Mouse (Mus musculus) embryo, embryonic 11 days (tissue): ENCODE measurements around the gene Zzef1.
A peak's percentile ranks its signal among the peaks of the same experiment; 100 is the strongest.

ENCODE experiments used
- DNase-seq: peaks from one replicate; pipeline ENCODE4 v3.0.0-alpha.2; 2015

The Zzef1 gene

GRCm38 (mm10) chr11:72807992-72808391 lies 12.0 kb downstream of the Zzef1 start:
- DNase-seq: no peak

- no peak for DNase-seq
Measured at GRCm38 (mm10) chr11:72813687-72814086, 17.7 kb downstream of the Zzef1 start.

- peak; percentile 1 for DNase-seq
Measured at GRCm38 (mm10) chr11:72814188-72814587, 18.2 kb downstream of the Zzef1 start.

GRCm38 (mm10) chr11:72816859-72817258 lies 20.8 kb downstream of the Zzef1 start:
- no peak for DNase-seq

GRCm38 (mm10) chr11:72818067-72818466 lies 22.0 kb downstream of the Zzef1 start:
- no peak for DNase-seq

- DNase-seq: no peak
Measured at GRCm38 (mm10) chr11:72821041-72821440, 25.0 kb downstream of the Zzef1 start.

- no peak for DNase-seq
Measured at GRCm38 (mm10) chr11:72829869-72830268, 33.8 kb downstream of the Zzef1 start.

- DNase-seq: no peak
Measured at GRCm38 (mm10) chr11:72842731-72843130, 46.7 kb downstream of the Zzef1 start.

- DNase-seq: no peak
Measured at GRCm38 (mm10) chr11:72843576-72843975, 47.5 kb downstream of the Zzef1 start.

GRCm38 (mm10) chr11:72845526-72845925 lies 49.5 kb downstream of the Zzef1 start:
- DNase-seq: no peak

GRCm38 (mm10) chr11:72846685-72847084 lies 50.7 kb downstream of the Zzef1 start:
- DNase-seq: no peak

- DNase-seq: no peak
Measured at GRCm38 (mm10) chr11:72847831-72848628, 52.0 kb downstream of the Zzef1 start.

- peak; percentile 2 for DNase-seq
Measured at GRCm38 (mm10) chr11:72850419-72851131, 54.5 kb downstream of the Zzef1 start.

GRCm38 (mm10) chr11:72851214-72851613 lies 55.2 kb downstream of the Zzef1 start:
- no peak for DNase-seq

GRCm38 (mm10) chr11:72852122-72852521 lies 56.1 kb downstream of the Zzef1 start:
- no peak for DNase-seq

- DNase-seq: no peak
Measured at GRCm38 (mm10) chr11:72853086-72853485, 57.1 kb downstream of the Zzef1 start.

- DNase-seq: no peak
Measured at GRCm38 (mm10) chr11:72854251-72854650, 58.2 kb downstream of the Zzef1 start.

GRCm38 (mm10) chr11:72856764-72857163 lies 60.7 kb downstream of the Zzef1 start:
- DNase-seq: no peak

- no peak for DNase-seq
Measured at GRCm38 (mm10) chr11:72861236-72861635, 65.2 kb downstream of the Zzef1 start.

- DNase-seq: no peak
Measured at GRCm38 (mm10) chr11:72866446-72866845, 70.4 kb downstream of the Zzef1 start.

GRCm38 (mm10) chr11:72872061-72872460 lies 76.0 kb downstream of the Zzef1 start:
- DNase-seq: no peak

- no peak for DNase-seq
Measured at GRCm38 (mm10) chr11:72892623-72893022, 96.6 kb downstream of the Zzef1 start.

GRCm38 (mm10) chr11:72908391-72908790 lies 112.4 kb downstream of the Zzef1 start:
- DNase-seq: no peak

GRCm38 (mm10) chr11:72917299-72917996 lies 121.4 kb downstream of the Zzef1 start:
- DNase-seq: no peak
